Mouse (Mus musculus) limb, embryonic 13.5 days (tissue): ENCODE results near the gene Eaf1. TPM values are rescaled to one million over a fixed set of nuclear protein-coding genes. Genes with fewer than 3 reads are reported as not detected.
"Not testable (repeated sequence)": the region's sequence is repeated elsewhere in the genome, so short reads cannot be mapped to it uniquely, and the experiment has no call there.

Experiments used
- ATAC-seq: fragments of 200-750 bp; cut with Nextera tagmentation; 2 replicates; pipeline ENCODE4 v1.8.0; 2017; ENCODE audit warnings: low read depth, moderate number of reproducible peaks, moderate TSS enrichment; ENCODE audit not compliant: low FRiP score
- H3K27ac ChIP-seq: fragments of 300-500 bp; sonication (generic); 2 replicates; pipeline ENCODE4 v1.5.1; 2015; ENCODE audit warnings: inconsistent platforms, mild to moderate bottlenecking, moderate library complexity
- H3K27me3 ChIP-seq: fragments of 300-500 bp; sonication (generic); 2 replicates; pipeline ENCODE4 v1.6.1; 2015; ENCODE audit warnings: mild to moderate bottlenecking, inconsistent platforms
- H3K36me3 ChIP-seq: fragments of 300-500 bp; sonication (generic); 2 replicates; pipeline ENCODE4 v1.6.1; 2015; ENCODE audit warnings: inconsistent platforms, mild to moderate bottlenecking, moderate library complexity
- H3K4me1 ChIP-seq: fragments of 300-500 bp; sonication (generic); 2 replicates; pipeline ENCODE4 v1.6.1; 2015; ENCODE audit warnings: inconsistent platforms
- H3K4me2 ChIP-seq: fragments of 300-500 bp; sonication (generic); replicated peaks from 2 replicates; pipeline ENCODE4 v1.6.1; 2015; ENCODE audit warnings: inconsistent platforms, mild to moderate bottlenecking, moderate library complexity
- H3K4me3 ChIP-seq: fragments of 300-500 bp; sonication (generic); 2 replicates; pipeline ENCODE4 v1.5.1; 2015; ENCODE audit warnings: moderate library complexity, mild to moderate bottlenecking, inconsistent platforms
- H3K9ac ChIP-seq: fragments of 300-500 bp; sonication (generic); 2 replicates; pipeline ENCODE4 v1.6.1; 2015; ENCODE audit warnings: mild to moderate bottlenecking, inconsistent platforms
- H3K9me3 ChIP-seq: fragments of 300-500 bp; sonication (generic); 2 replicates; pipeline ENCODE4 v1.6.1; 2016; ENCODE audit warnings: inconsistent platforms
- WGBS: fragments of 180-500 bp; shearing (Covaris S2); methylation state at CpG from one replicate; pipeline ENCODE4 v1.1.7; 2015; 5-methylcytosine and 5-hydroxymethylcytosine counted together
- polyA plus RNA-seq: library from polyadenylated mRNA; unstranded; fragments of >200 nt; fragmentation: Nextera tagmentation; extraction: Ambion mirVana; gene quantifications from 2 replicates; pipeline ENCODE4 v1.2.1, GENCODE M21; 2015

The Eaf1 gene
- 21.6 and 24.0 TPM in 2 replicates for polyA plus RNA-seq

DNA sequence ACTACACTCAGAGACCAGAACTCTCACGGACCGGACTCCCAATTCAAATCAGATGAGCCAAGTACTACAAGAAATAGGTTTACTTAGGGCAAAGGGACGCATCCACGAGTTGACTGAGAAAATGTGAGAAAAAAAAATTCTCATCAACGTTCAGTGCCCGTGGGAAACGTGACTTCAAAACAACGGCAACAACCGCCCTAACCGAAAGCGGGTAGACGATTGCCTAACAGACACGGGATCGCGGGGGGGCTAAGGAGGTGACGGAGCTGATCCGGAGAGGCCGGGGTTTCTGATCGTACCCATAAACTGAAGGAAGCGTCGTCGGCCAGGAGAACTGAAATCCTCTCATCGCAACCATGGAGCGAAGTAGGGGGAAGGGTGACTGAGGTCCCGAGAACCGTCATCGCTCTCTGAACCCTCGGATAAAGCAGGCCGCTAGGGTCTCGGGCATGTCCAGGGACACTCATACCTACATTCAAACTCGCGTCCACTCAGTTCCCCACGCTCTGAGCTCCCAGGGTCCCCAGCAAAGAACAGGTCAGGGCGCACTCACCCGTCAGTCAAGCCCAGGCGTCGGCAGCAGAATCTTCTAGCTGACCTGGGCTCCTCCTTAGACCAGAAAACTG, at the start of gene Eaf1:
TSS of gene Eaf1 (plus strand) at position 51 of the 626 bp plus-strand sequence.
- Histone ChIP-seq H3K27ac (peak within 1 kb of the TSS; percentile 94), H3K4me1 (peaks cover 35% of the 10 kb centered on the region), H3K36me3 (peaks cover 33% of the 10 kb centered on the region), H3K27me3 (no peaks in the 10 kb centered on the region), H3K9me3 (no peaks in the 10 kb centered on the region), H3K4me3 (peak within 1 kb of the TSS; percentile 94), H3K9ac (peak within 1 kb of the TSS; percentile 93), H3K4me2 (peak within 1 kb of the TSS; percentile 96)
- under 1% methylated on average over 37 of the region's 37 CpGs for WGBS
- ATAC-seq = peak; percentile 18; the same call in 1 of the 2 replicates

DNA sequence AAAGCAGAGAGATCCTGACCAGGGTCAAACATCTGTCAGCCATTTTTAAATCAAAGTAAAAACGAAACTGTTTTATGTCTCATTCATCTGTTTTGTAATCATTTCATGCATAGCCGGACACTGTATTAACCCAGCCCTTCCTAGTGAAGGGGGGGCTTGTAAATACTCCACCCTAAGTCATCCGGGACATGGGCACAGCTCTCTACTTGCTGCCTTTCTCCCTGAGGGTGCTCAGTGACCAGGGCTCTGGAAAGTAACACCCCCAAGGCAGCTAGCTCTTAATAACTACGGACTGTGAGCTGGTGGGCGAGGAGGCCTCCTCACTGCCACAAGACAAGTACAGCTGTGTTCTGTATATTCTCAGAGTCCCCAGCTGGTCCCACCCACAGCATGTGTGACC, 45.2 kb upstream of the Eaf1 start:
- Histone ChIP-seq H3K4me1 (peaks cover 8% of the 10 kb centered on the region; the same call in 1 of the 2 replicates), H3K4me3 (no peak overlapping the region), H3K27me3 (no peaks in the 10 kb centered on the region), H3K4me2 (no peak overlapping the region), H3K9ac (no peak overlapping the region), H3K9me3 (no peaks in the 10 kb centered on the region), H3K36me3 (no peaks in the 10 kb centered on the region), H3K27ac (no peak overlapping the region)
- 55% methylated on average over 5 of the region's 5 CpGs for WGBS
- no peak for ATAC-seq

DNA sequence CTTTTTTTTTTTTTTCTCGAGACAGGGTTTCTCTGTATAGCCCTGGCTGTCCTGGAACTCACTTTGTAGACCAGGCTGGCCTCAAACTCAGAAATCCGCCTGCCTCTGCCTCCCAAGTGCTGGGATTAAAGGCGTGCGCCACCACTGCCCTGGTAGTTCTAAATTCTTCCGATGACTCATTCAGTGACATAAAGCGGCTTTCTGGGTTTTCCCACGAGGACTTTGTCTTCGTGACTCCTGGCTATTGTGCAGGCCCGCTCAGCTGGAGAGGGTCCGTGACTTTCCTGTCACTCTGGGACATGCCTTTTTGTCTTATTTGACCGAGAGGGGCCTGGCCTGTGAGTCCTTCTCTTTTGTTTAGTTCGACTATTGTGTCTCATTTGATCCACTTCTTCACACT, 40.3 kb upstream of the Eaf1 start:
- not testable (repeated sequence) for H3K9me3 ChIP-seq, H3K9ac ChIP-seq, H3K27me3 ChIP-seq, H3K36me3 ChIP-seq, H3K4me2 ChIP-seq, H3K27ac ChIP-seq, H3K4me3 ChIP-seq, ATAC-seq
- H3K4me1 ChIP-seq = peaks cover 20% of the 10 kb centered on the region
- WGBS = 84% methylated on average over 12 of the region's 12 CpGs

DNA sequence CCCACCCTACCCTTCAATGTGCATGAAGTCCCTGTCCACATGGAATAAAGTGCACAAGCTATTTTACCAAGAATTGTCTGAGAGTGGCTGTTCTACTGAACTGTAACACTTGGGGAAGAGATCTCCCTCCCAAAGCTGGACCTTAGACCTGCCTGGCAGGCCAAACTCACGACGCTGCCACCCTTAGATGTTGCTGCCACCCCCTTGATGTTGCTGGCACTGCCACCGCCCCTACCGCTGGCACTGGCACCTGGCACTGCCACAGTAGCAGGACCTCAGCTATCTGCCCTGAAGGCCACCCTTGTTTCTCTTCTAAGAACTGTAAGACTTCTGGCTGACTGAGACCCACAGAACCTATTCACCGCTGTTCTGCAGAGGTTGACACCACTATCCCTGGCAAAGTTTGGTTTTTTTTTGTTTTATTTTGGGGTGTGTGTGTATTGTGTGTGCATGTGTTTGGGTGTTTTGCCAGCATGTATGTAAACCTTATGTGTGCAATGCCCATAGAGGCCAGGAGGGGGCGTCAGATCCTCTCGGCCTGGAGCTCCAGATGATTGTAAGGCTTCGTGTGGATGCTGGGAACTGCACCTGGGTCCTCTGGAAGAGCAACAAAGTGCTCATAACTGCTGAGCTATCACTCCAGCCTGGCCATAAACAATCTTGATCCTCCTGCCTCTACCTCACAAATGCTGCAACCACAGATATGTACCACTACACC, 39.2 kb upstream of the Eaf1 start:
- Histone ChIP-seq H3K27ac (no peak overlapping the region), H3K9me3 (no peaks in the 10 kb centered on the region), H3K27me3 (no peaks in the 10 kb centered on the region), H3K4me2 (no peak overlapping the region), H3K9ac (no peak overlapping the region), H3K4me3 (no peak overlapping the region), H3K4me1 (peaks cover 15% of the 10 kb centered on the region), H3K36me3 (no peaks in the 10 kb centered on the region)
- no peak for ATAC-seq
- WGBS = 87% methylated on average over 8 of the region's 8 CpGs

DNA sequence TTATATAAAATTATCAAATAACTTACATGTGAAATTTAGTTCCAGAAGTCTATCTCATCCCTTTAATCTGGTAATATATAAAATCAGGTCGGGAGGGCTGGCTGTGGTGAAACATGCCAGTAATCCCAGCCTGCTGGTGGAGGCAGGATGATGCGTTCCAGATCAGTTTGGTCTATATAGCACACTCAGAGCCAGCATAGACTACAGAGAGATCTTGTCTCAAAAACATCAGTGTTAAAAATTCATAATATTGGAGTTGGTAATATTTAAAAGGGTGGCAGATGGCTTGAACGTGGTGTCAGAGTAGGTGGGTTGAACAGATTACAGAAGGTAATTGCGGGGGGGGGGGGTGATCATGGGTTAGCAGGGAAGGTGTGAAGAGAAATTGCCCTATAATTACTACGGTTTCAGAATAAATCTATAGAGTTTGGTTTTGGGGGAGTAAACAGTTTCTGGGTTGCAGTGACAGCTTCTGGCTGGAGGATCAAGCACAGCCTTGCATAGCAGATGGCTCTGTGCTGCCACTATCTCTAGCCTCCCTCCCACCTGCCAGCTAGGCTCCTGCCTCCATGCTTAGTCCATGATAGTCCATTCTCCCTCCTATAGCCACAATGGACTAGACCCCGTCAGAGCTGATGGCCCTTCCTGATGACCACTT, 38.0 kb upstream of the Eaf1 start:
- Histone ChIP-seq H3K4me2 (no peak overlapping the region), H3K4me3 (no peak overlapping the region), H3K9ac (no peak overlapping the region), H3K36me3 (no peaks in the 10 kb centered on the region), H3K27me3 (no peaks in the 10 kb centered on the region), H3K4me1 (peaks cover 15% of the 10 kb centered on the region), H3K9me3 (no peaks in the 10 kb centered on the region), H3K27ac (no peak overlapping the region)
- ATAC-seq = no peak
- WGBS = 82% methylated on average over 6 of the region's 6 CpGs

DNA sequence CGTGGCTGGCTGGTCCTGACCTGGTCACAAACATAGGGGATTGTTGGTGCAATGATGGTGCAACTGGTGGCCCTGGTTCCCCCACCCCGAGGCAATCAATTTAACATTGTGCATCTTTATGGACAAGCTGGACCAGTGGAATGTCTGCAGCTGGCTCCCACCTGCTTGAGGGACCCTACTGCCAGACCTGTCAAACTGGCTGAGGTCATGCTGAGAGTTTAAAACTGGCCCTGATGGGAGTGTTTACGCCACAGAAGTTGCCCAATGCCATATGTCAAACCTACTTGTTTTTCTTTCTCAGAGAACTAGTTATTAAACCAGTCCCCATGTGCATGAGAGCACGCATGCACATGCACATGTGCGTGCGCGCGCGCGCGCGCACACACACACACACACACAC, 36.2 kb upstream of the Eaf1 start:
- 58% methylated on average over 12 of the region's 12 CpGs for WGBS
- Histone ChIP-seq H3K4me3 (no peak overlapping the region), H3K27me3 (no peaks in the 10 kb centered on the region), H3K9me3 (no peaks in the 10 kb centered on the region), H3K27ac (peak overlapping the region; percentile 15; the same call in 1 of the 2 replicates), H3K4me1 (peaks cover 20% of the 10 kb centered on the region), H3K4me2 (no peak overlapping the region), H3K9ac (no peak overlapping the region), H3K36me3 (no peaks in the 10 kb centered on the region)
- ATAC-seq = peak; percentile 46; the same call in 1 of the 2 replicates

DNA sequence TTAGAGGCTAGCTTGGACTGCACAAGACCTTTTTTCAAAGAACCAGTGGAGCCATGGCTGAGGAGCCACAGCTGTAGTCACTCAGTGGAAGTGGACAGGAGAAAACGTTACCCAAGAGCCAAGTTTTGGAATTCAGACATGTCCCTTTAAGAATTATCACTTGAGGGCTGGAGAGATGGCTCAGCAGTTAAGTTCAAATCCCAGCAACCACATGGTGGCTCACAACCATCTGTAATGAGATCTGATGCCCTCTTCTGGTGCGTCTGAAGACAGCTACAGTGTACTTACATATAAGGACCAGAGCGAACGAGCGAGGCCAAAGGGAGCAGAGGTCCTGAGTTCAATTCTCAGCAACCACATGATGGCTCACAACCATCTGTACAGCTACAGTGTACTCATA, 32.0 kb upstream of the Eaf1 start:
- H3K27me3 ChIP-seq, H3K36me3 ChIP-seq, H3K4me3 ChIP-seq, H3K9ac ChIP-seq, H3K4me2 ChIP-seq, H3K9me3 ChIP-seq, ATAC-seq, H3K27ac ChIP-seq: not testable (repeated sequence)
- H3K4me1 ChIP-seq = peaks cover 24% of the 10 kb centered on the region
- 70% methylated on average over 5 of the region's 5 CpGs for WGBS

DNA sequence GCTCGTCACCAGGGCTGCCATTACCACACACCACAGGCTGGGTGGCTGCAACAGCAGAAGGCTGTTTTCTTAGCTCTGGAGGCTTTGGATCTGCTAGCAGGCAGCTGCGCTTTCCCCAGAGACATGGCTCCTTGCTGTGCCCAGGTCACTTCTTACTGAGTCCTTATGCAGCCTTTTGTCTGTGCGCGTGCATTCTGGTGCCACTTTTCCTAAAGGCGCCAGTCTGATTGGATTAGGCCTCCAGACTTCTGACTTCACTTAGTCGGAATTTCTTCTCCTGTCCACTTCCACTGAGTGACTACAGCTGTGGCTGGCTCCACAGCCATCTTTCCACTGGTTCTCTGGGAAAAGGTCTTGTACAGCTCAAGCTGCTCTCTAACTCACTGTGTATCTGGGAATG, 31.3 kb upstream of the Eaf1 start:
- 59% methylated on average over 6 of the region's 6 CpGs for WGBS
- no peak overlapping the region for H3K9ac ChIP-seq
- no peaks in the 10 kb centered on the region for H3K9me3 ChIP-seq
- ATAC-seq = no peak
- H3K4me3 ChIP-seq = no peak overlapping the region
- no peak overlapping the region for H3K4me2 ChIP-seq
- peak overlapping the region; percentile 63; the same call in 1 of the 2 replicates for H3K27ac ChIP-seq
- H3K27me3 ChIP-seq = no peaks in the 10 kb centered on the region
- peaks cover 18% of the 10 kb centered on the region for H3K4me1 ChIP-seq
- H3K36me3 ChIP-seq = no peaks in the 10 kb centered on the region

DNA sequence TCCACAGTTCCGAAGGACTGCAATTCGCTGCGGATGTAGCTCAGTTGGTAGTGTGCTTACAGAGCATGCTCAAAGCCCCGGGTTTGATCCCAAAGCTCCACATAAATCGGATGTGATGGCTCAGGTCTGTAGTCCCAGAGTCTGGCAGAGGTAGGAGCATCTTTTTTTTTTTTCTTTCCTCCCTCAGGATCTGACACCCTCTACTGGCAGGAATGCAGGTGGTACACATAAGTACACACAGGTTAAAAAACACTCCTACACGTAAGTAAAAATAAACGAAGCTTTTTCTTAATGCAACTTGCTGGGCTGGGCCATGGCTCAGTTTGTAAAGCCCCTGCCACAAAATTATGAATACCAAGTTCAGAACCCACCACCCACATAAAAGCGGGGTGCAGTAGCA, 30.0 kb upstream of the Eaf1 start:
- 56% methylated on average over 8 of the region's 8 CpGs for WGBS

DNA sequence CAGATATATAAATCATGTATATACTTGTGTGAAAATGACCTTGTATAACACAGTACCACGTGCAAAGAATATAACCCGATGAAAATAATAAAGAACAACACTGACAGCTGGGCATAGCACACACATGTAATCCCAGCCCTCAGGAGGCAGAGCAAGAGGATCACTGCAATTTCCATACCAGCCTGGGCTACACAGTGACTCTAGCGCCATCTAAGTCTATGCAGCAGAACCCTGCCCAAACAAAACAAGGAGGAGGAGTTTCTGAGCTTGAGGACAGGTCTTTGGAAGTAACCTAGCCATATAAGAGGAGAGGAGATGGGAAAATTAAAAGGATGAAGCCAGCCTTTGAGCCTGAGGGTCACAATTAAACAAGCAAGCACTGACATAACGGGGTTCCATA, 24.5 kb upstream of the Eaf1 start:
- H3K4me2 ChIP-seq = no peak overlapping the region
- H3K9ac ChIP-seq = no peak overlapping the region

More for the DNA sequence above, 30.0 kb upstream of the Eaf1 start:
- Histone ChIP-seq H3K27me3 (no peaks in the 10 kb centered on the region), H3K9me3 (no peaks in the 10 kb centered on the region), H3K4me1 (peaks cover 8% of the 10 kb centered on the region), H3K9ac (no peak overlapping the region), H3K27ac (no peak overlapping the region), H3K4me3 (no peak overlapping the region), H3K36me3 (no peaks in the 10 kb centered on the region), H3K4me2 (no peak overlapping the region)
- ATAC-seq = no peak

DNA sequence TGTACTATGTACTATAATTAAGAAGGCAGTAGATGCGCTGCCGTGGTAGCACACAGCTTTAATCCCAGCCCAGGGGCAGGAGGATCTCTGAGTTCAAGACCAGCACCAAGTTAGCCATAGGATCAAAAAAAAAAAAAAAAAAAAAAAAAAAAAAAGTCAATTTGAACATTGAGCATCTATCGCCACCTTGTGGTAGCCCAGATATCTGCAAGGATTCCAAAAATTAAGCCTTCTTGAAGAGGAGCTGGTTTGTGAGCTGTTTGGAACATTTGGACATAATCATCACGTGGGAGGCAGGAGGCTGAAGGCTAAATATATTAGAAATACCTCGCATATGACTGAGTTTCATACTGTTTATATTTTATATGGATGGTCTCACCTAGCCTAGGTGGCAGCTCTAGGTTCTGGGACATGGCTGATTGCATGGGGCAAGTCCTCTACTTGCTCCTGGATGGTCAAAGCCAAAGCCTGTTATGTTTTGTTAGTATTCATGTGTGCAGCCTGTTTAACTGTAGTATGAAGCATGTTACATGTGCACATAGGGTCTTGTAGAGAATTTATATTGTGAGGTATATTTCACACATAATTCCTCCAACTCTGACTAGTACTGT, 21.6 kb upstream of the Eaf1 start:
- Histone ChIP-seq H3K4me2 (no peak overlapping the region), H3K9me3 (no peaks in the 10 kb centered on the region), H3K4me3 (no peak overlapping the region), H3K9ac (no peak overlapping the region), H3K27ac (no peak overlapping the region), H3K36me3 (no peaks in the 10 kb centered on the region), H3K27me3 (no peaks in the 10 kb centered on the region), H3K4me1 (no peaks in the 10 kb centered on the region)
- WGBS = 4% methylated on average over 5 of the region's 5 CpGs
- no peak for ATAC-seq

More for the DNA sequence above, 24.5 kb upstream of the Eaf1 start:
- ATAC-seq = no peak
- no peak overlapping the region for H3K27ac ChIP-seq
- H3K9me3 ChIP-seq = no peaks in the 10 kb centered on the region
- H3K27me3 ChIP-seq = no peaks in the 10 kb centered on the region
- H3K4me3 ChIP-seq = no peak overlapping the region
- H3K36me3 ChIP-seq = no peaks in the 10 kb centered on the region
- no peaks in the 10 kb centered on the region for H3K4me1 ChIP-seq
- 56% methylated on average over 4 of the region's 4 CpGs for WGBS

DNA sequence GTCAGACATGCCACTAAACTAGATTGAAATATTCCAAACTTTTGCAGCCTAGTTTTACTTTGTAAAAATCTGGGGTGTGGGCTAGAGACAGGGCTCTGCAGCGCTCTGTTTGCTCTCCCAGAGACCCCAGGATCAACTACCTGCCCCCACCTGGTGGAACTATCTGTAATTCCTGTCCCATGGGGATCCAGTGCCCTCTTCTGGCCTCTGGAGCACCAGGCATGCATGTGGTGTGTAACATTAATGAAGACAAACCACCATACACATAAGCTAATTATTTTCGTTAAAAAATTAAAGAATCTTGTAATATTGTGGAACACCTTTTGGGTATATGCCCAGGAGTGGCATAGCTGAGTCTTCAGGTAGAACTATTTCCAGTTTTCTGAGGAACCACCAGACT, 20.9 kb upstream of the Eaf1 start:
- Histone ChIP-seq H3K4me2 (no peak overlapping the region), H3K27ac (no peak overlapping the region), H3K9me3 (no peaks in the 10 kb centered on the region), H3K4me1 (no peaks in the 10 kb centered on the region), H3K9ac (no peak overlapping the region), H3K4me3 (no peak overlapping the region), H3K27me3 (no peaks in the 10 kb centered on the region), H3K36me3 (peaks cover 5% of the 10 kb centered on the region; the same call in 1 of the 2 replicates)
- WGBS = 80% methylated on average over 2 of the region's 2 CpGs
- ATAC-seq = no peak
